Mouse (Mus musculus) intestine, embryonic 14.5 days (tissue): Measurements from ENCODE around the gene Vmn2r108. TPM values are rescaled to one million over a fixed set of nuclear protein-coding genes. Genes with fewer than 3 reads are reported as not detected.
"Not testable (repeated sequence)": the region's sequence is repeated elsewhere in the genome, so short reads cannot be mapped to it uniquely, and the experiment has no call there.

Experiments used
- ATAC-seq: fragments of 200-750 bp; cut with Nextera tagmentation; replicated peaks from 2 replicates; pipeline ENCODE4 v1.8.0; 2017; ENCODE audit warnings: low read depth, moderate number of reproducible peaks, moderate TSS enrichment, moderate library complexity; ENCODE audit not compliant: low FRiP score, low TSS enrichment
- DNase-seq: peaks from one replicate; pipeline ENCODE4 v3.0.0-alpha.2; 2018; ENCODE audit warnings: low spot score
- H3K27ac ChIP-seq: fragments of 300-500 bp; sonication (generic); 2 replicates; pipeline ENCODE4 v1.5.1; 2014; ENCODE audit warnings: low read depth, mild to moderate bottlenecking, control low read depth
- H3K27me3 ChIP-seq: fragments of 300-500 bp; sonication (generic); replicated peaks from 2 replicates; pipeline ENCODE4 v1.6.1; 2014; ENCODE audit warnings: low read length, control low read depth; ENCODE audit not compliant: control insufficient read depth, insufficient read depth
- H3K36me3 ChIP-seq: fragments of 300-500 bp; sonication (generic); 2 replicates; pipeline ENCODE4 v1.6.1; 2014; ENCODE audit warnings: low read length, control low read depth; ENCODE audit not compliant: control insufficient read depth, insufficient read depth
- H3K4me1 ChIP-seq: fragments of 300-500 bp; sonication (generic); replicated peaks from 2 replicates; pipeline ENCODE4 v1.6.1; 2014; ENCODE audit warnings: low read length, control low read depth, mixed read lengths; ENCODE audit not compliant: control insufficient read depth, insufficient read depth
- H3K4me2 ChIP-seq: fragments of 300-500 bp; sonication (generic); 2 replicates; pipeline ENCODE4 v1.6.1; 2014; ENCODE audit warnings: low read length
- H3K4me3 ChIP-seq: fragments of 300-500 bp; sonication (generic); 2 replicates; pipeline ENCODE4 v1.5.1; 2014; ENCODE audit warnings: low read depth, low read length, control low read depth, mixed read lengths
- H3K9ac ChIP-seq: fragments of 300-500 bp; sonication (generic); 2 replicates; pipeline ENCODE4 v1.6.1; 2014; ENCODE audit warnings: mild to moderate bottlenecking, low read length
- H3K9me3 ChIP-seq: fragments of 300-500 bp; sonication (generic); 2 replicates; pipeline ENCODE4 v1.6.1; 2016; ENCODE audit warnings: low read length, control low read depth; ENCODE audit not compliant: control insufficient read depth
- WGBS: fragments of 180-500 bp; shearing (Covaris S2); extraction: QIAGEN DNeasy Blood & Tissue Kit; methylation state at CpG from one replicate; pipeline ENCODE4 v1.1.7; 2014; 5-methylcytosine and 5-hydroxymethylcytosine counted together
- polyA plus RNA-seq: library from polyadenylated mRNA; unstranded; fragments of >200 nt; fragmentation: Nextera tagmentation; extraction: Ambion mirVana; gene quantifications from 2 replicates; pipeline ENCODE4 v1.2.1, GENCODE M21; 2014

Vmn2r108 gene
- polyA plus RNA-seq = not detected in 2 replicates

DNA sequence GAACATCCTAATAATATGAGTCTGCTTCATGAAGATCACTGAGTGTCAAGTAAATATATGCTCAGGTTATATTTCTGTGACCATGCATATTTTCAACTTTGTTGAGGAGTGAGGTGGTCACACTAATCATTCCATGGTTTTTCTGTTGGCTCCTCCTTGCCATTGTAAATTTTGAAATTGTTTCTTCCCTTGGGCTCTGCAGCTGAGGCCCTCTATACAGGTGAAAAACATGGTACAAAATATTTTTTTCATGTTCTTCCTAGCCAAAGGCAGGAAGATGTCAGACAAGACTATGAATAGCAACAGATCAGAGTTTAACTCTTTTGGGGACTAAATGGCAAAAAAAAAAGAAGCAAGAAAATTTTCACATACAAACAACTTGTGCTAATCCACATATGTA is at the start of gene Vmn2r108:
TSS of gene Vmn2r108 (minus strand) at position 101 of the 400 bp plus-strand sequence.
- no peaks in the 10 kb centered on the region for H3K4me1 ChIP-seq
- H3K27me3 ChIP-seq = no peaks in the 10 kb centered on the region
- no peaks in the 10 kb centered on the region for H3K36me3 ChIP-seq
- no peaks in the 10 kb centered on the region for H3K9me3 ChIP-seq
- no peak within 1 kb of the TSS for H3K4me3 ChIP-seq
- no peak within 1 kb of the TSS for H3K9ac ChIP-seq
- no peak within 1 kb of the TSS for H3K4me2 ChIP-seq
- ATAC-seq = no peak
- DNase-seq = no peak
- no peak within 1 kb of the TSS for H3K27ac ChIP-seq

DNA sequence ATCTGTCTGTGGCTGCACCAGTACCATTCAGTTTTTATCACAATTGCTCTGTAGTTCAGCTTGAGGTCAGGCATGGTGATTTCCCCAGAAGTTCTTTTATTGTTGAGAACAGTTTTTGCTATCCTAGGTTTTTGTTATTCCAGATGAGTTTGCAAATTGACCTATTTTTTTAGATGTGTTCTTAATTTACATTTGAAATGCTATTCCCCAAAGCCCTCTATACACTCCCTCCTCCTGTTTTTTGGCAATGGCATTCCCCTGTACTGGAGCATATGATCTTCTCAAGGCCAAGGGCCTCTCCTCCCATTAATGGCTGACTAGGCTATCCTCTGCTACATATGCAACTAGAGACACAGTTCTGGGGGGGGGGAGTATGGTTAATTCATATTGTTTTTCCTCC is 27.1 kb upstream of the Vmn2r108 start:
- not testable (repeated sequence) for H3K27ac ChIP-seq, H3K4me2 ChIP-seq, ATAC-seq, H3K4me1 ChIP-seq, H3K36me3 ChIP-seq, H3K4me3 ChIP-seq, H3K27me3 ChIP-seq, H3K9ac ChIP-seq, H3K9me3 ChIP-seq, DNase-seq

DNA sequence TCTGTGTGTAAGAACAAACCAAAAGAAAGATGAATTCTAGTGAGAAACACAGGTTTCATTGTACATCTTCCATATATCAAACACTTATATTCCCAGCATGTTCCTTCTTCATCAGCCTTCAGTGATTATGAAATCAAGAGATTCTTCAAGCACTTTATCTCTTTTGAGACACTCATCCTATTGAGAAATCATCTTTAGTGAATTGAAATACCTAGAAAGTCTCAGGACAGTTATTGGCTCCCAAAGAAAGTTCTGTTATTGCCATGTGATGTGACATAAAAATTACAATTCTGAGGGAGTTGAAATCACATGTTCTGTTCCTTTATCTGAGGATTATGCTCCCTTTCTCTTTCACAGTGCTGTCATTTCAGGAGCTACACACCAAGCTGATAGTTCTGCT is 16.7 kb upstream of the Vmn2r108 start, which contains the start of gene Vmn1r225:
TSS of gene Vmn1r225 (plus strand) at position 301 of the 400 bp plus-strand sequence.
- Histone ChIP-seq H3K27ac (no peak within 1 kb of the TSS), H3K9ac (no peak within 1 kb of the TSS), H3K4me1 (no peaks in the 10 kb centered on the region), H3K4me2 (no peak within 1 kb of the TSS), H3K9me3 (no peaks in the 10 kb centered on the region), H3K27me3 (no peaks in the 10 kb centered on the region), H3K36me3 (no peaks in the 10 kb centered on the region), H3K4me3 (no peak within 1 kb of the TSS)
- ATAC-seq = no peak
- DNase-seq = no peak

DNA sequence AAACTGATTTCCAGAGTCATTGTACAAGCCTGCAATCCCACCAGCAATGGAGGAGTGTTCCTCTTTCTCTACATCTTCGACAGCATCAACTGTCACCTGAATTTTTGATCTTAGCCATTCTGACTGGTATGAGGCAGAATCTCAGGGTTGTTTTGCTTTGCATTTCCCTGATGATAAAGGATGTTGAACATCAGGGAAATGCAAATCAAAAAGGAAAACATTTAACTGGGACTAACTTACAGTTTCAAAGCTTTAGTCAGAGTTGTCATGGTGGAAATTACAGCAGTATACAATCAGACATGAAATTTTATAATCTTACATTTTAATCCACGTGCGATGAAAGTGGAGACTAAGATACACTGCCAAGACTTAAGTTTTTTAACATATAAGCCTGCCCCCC is 7.8 kb downstream of the Vmn2r108 start:
- Histone ChIP-seq H3K36me3 (no peaks in the 10 kb centered on the region), H3K4me3 (no peak overlapping the region), H3K27ac (no peak overlapping the region), H3K4me2 (no peak overlapping the region), H3K4me1 (no peaks in the 10 kb centered on the region), H3K9me3 (no peaks in the 10 kb centered on the region), H3K27me3 (no peaks in the 10 kb centered on the region), H3K9ac (no peak overlapping the region)
- no peak for ATAC-seq
- DNase-seq = no peak
- 78% methylated on average over 3 of the region's 3 CpGs for WGBS

DNA sequence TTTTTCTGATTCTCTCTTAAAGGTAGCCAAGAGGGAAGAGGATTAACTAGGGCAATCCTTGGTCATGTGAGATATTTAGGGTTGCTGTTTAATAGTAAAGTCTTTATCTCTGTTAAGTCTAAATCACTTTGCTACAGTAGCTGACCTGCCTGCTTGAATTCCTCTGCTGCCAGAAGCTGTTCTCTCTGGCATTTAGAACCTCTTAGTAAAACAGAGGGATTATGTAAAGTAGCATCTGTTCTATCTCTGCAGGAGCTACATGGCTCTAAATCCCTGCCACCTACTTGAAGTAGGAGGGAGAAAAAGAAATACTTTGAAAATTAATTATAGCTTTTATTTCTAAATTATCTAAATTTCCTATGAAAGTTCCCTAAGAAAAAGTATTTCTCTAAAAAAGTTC is 41.9 kb downstream of the Vmn2r108 start:
- DNase-seq (no peak), ATAC-seq (no peak)
- Histone ChIP-seq H3K4me3 (no peak overlapping the region), H3K9ac (no peak overlapping the region), H3K27ac (no peak overlapping the region), H3K27me3 (no peaks in the 10 kb centered on the region), H3K36me3 (no peaks in the 10 kb centered on the region), H3K4me1 (no peaks in the 10 kb centered on the region), H3K9me3 (no peaks in the 10 kb centered on the region), H3K4me2 (no peak overlapping the region)

DNA sequence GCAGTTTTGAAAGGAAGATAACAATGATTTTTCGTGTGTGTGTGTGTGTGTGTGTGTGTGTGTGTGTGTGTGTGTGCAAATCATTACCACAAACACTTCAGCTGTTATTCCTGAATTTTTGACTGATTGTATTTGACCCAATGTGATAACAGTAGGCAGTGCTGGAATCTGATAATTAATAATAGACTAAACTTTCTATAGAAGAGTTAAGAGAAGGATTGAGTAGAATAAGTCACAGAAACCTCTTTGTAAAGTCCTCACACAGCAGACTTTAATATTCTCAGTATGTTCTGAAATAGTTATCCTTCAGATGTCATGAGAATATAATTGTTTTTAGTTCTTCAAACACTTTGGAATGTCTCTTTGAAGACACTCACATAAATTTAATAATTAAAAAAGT is 67.3 kb downstream of the Vmn2r108 start, which contains the start of gene Vmn1r224:
TSS of gene Vmn1r224 (plus strand) at position 301 of the 400 bp plus-strand sequence.
- no peak within 1 kb of the TSS for H3K4me2 ChIP-seq
- H3K27me3 ChIP-seq = no peaks in the 10 kb centered on the region
- no peak within 1 kb of the TSS for H3K27ac ChIP-seq
- H3K4me3 ChIP-seq = no peak within 1 kb of the TSS
- 27% methylated on average over 1 of the region's 1 CpGs for WGBS
- no peaks in the 10 kb centered on the region for H3K4me1 ChIP-seq
- H3K36me3 ChIP-seq = no peaks in the 10 kb centered on the region
- H3K9me3 ChIP-seq = no peaks in the 10 kb centered on the region
- no peak for ATAC-seq
- DNase-seq = no peak
- H3K9ac ChIP-seq = no peak within 1 kb of the TSS

Other genes starting within 250 kb of the Vmn2r108 start
- not detected in 2 replicates for gene Vmn2r105, start 246.3 kb downstream of the Vmn2r108 start, polyA plus RNA-seq
- not detected in 2 replicates for gene Vmn2r106, start 195.8 kb downstream of the Vmn2r108 start, polyA plus RNA-seq
- not detected in 2 replicates for gene Vmn2r107, start 136.1 kb downstream of the Vmn2r108 start, polyA plus RNA-seq
- gene Vmn1r224, start 67.2 kb downstream of the Vmn2r108 start, polyA plus RNA-seq = not detected in 2 replicates
- gene Vmn1r225, start 16.8 kb upstream of the Vmn2r108 start, polyA plus RNA-seq = not detected in 2 replicates
- gene Vmn2r109, start 83.4 kb upstream of the Vmn2r108 start, polyA plus RNA-seq = not detected in 2 replicates
- gene Vmn2r110, start 115.1 kb upstream of the Vmn2r108 start, polyA plus RNA-seq = 0.03 TPM in 2 replicates
- gene Fpr-rs3, start 143.5 kb upstream of the Vmn2r108 start, polyA plus RNA-seq = not detected in 2 replicates
- not detected in 2 replicates for gene Vmn1r226, start 201.5 kb upstream of the Vmn2r108 start, polyA plus RNA-seq
- not detected in 2 replicates for gene Vmn1r227, start 248.5 kb upstream of the Vmn2r108 start, polyA plus RNA-seq